Mouse (Mus musculus) adrenal gland, postnatal 36 days (tissue): ENCODE data around the gene C030005K15Rik. TPM values are rescaled to one million over a fixed set of nuclear protein-coding genes. Genes with fewer than 3 reads are reported as not detected.
"Not testable (repeated sequence)": the region's sequence is repeated elsewhere in the genome, so short reads cannot be mapped to it uniquely, and the experiment has no call there.

Experiments used
- DNase-seq, 2 experiments: peaks; one replicate each; pipeline ENCODE4 v3.0.0; 2021; ENCODE audit warnings: mixed read lengths in 1 of 2
- long read RNA-seq, 2 experiments: library from polyadenylated mRNA; stranded (forward); transcript quantifications; one replicate each; pipeline ENCODE4 v2.0.0; 2021; ENCODE audit warnings: borderline sequencing depth in 2 of 2
- total RNA-seq, 2 experiments: library from RNA; stranded (reverse); gene quantifications; 2 replicates each; pipeline ENCODE4 v1.2.3; 2021

Gene C030005K15Rik
- total RNA-seq, result not detected
- long read RNA-seq, experiment 1, result 0 reads
- long read RNA-seq, experiment 2, result 0 reads

DNA sequence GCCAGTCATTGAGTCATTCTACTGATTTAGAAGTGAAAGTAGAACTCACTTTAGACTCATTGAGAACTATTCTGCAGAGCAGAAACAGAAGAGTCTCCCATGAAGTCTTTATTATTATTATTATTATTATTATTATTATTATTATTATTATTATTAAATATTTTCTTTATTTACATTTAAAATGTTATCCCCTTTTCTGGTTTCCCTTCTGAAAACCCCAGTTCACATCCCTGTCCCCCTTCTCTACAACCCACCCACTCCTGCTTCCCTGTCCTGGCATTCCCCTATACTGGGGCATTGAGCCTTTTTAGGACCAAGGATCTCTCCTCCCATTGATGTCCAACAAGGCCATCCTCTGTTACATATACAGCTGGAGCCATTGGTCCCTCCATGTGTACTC is at the start of gene C030005K15Rik:
Gene C030005K15Rik, minus strand, starts transcription at position 101 of the 400 bp plus-strand sequence.
- not testable (repeated sequence) for DNase-seq

DNA sequence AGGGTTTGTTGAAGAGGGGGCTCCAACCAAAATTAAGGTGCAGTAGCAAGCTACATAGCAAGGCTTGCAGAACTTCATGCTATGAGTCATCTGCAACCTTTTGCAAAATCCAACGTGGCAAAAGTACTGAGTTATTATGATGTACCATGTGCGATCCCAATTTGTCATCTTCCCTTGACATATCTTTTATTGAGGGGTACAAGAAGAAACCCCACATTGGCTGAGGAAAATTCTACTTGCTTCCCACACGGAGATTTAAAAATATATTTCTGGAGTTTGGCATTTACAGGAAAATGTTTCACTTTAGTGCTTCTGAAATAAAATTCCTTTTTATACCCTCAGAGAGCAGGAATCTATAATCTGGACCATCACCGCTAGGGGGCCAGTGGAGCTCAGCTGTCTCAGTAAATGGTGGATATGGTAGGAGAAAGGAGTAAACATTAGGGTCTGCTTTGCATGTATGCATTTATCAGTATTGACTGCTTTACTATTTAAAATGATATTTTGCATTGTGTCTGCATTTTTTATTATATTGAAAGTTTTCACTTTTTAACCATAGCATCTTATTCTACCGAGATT is 41.7 kb upstream of the C030005K15Rik start:
- DNase-seq, result no peak

DNA sequence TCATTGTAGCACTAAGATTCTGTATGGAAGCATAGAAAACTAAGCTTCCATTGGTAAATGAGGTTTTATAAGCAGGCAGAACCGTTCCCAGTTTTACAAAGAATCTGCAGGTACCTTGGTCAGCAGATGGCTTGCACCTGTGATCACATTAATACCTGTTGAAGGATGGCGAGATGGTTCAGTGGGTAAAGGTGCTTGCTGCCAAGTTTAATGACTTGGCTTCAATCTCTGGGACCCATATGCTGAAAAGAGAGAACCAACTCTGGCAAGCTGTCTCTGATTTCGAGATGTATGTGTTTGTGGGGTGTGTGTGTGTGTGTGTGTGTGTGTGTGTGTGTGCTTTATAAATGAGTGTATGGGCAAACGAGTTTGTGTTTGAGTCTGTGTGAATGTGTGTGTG is 27.3 kb upstream of the C030005K15Rik start:
- no peak for DNase-seq

DNA sequence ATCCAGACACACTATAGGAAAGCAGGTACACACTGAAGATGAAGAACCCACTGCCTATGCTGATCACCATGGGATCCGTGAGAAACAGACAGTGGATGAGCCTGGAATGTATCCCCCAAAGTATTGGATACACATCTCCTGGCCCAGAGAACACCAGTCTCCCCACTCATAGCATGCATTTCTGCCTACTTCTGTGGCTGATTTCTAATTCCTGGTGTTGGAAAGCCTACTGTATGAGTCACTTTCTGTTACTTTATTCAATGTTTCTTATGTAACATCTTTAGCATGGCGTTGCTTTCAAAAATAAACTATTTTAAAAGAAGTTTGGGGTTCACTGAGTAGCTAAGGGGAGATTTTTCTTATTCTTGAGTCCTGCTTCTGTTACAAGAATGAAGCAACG is 20.7 kb upstream of the C030005K15Rik start:
- no peak for DNase-seq

DNA sequence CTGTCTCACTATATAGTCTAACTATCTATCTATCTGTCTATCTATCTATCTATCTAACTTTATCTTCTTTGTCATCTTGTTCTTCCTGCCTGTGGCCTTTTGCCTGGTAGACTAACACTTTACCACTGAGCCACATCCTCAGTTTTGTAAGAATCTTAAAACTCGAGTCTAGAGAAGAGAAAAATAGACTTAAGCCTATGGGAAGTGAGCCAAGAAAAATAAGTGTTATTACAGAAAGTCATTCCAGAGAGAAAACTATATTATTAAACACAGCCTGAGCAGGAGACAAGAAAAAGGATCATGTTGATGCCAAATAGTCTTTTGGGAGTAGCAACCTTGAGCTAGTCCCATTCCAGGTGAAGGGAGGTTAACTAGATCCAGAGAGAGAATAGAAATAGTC is 626 bp downstream of the C030005K15Rik start:
- no peak for DNase-seq

DNA sequence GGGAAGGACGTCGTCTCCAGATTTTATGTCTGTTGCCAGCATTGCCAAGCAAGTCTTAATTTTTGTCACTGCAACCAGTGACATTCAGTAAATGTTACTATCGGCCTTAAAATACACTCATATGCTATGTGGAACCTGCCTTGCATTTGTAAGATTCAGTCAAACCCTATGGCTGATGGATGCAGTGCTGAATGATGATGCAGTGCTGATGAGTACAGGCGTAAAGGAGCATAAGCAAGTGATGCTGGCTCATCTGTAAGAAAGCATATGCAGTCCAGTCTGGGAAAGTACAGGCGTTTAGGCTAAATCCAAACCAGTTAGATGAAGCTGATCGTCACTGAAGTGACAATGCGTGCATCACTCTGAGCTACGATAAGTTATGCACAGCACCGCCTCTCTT is 3.8 kb downstream of the C030005K15Rik start:
- no peak for DNase-seq

DNA sequence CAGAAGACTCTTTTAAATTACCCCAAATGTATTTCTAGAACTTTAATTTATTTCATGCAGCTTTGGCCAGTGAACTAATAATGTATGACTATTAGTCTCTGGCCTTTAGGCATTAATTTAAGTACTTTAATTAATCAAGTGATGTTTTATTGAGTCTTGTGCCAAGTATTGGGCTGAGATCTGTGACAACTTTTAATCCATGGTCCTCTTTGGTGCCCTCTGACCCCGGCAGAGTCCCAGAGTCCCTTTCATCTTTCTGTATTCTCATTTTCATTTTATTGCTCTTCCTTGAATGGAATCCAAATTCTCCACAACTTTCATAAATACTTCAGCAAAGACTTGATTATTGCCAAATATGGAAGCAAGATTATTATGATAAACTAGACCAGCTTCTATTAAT is 5.9 kb downstream of the C030005K15Rik start:
- no peak for DNase-seq

DNA sequence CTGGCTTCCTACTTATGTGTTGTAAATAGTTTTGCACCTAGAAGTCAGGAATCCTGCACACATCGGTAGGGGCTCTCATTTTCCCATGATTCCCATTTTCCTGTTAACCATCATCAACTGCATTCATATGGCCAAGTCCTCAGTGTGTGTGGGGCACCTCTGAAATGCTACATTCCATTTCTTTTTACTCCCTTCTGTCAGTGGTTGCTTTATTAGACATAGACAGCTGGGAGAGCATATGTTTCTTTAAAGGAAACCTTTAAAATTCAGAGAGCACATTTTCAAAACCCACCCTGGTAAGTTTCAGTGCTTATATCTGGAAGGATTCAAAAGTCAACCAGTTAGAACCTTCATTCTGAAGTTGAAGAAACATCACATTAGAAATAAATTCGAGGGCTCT is 8.5 kb downstream of the C030005K15Rik start:
- DNase-seq, result no peak

DNA sequence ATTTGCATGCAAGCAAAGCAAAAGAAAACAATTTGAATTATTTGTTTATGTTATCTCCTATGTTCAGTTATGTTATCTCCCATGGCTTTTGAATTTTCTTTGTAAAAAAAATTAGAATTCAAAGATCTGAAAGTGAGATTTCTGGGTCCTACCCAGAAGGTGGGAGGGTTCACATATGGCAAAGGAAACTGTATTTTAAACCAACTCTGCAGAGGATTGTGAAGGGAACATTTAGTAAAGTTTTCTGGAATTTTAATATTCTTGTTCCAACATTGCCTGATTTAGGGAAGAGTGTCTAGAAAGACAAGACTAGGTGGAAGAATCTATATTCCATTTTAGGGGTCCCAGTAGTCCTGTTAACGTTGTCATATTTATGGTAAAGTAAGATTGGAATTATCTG is 9.3 kb downstream of the C030005K15Rik start:
- DNase-seq, result no peak

DNA sequence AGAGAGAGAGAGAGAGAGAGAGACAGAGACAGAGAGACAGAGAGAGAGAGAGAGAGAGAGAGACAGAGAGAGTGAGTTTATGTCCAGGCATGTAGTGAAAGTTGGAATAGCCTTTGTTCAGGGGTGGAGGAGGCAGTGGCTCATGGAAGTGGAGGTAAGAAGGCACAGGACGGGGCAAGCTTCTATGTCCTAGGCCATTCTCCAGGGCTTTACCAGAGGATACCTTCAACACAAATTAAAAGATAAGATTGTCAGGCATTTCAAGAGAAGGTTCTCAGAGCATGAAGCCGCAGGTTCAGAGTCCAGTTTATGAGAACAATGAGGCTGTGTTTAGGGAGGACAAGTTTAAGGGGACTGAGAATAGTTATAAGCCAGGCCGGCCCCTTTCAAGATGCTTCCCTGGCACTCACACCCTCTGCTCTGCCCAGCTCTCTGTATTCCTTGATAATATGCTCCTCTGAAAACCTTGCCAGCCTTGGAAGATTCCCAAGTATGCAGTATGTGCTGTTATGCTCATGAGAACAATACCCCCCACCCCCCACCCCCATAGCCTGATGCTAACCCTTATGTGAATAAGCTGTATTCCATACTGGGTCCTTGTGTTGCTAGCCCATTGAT is 11.2 kb downstream of the C030005K15Rik start:
- DNase-seq, result no peak

DNA sequence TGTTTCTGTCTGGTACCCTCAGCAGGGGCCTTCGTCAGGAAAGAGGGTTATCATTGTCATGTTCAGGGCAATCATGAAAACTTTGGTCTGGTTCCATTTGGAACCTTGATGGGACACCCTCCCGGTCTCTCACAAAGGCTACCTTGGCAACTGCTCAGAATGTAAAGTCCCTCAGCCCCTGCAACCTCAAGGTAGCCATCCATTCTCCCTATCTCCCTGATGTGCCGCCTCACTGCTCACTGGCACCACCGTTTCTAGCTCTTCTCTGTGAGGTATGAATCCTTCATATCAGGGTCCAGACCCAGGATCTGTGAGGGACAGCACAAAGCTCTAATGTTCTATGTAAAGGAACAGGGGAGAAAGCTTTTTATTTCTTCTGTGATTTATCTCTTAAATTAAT is 12.0 kb downstream of the C030005K15Rik start:
- DNase-seq, result no peak

DNA sequence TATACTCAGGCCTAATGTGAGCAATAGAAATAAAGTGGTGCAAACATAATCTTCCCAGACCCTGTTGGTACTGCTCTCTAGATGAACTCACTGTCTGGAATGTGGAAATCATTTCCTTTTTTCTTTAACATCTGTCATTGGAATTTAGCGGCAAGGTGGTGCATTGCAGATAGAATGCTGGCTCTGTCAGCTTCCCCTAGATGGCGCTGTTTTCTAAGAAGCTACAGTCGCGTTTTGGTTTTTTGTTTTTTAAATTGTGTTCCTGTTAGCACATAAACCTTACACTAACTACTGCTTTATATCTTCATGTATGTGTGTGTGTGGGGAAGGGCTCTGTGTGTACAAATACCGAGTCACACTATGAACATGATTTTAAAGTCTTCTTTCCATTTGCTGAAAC is 13.9 kb downstream of the C030005K15Rik start:
- peak in 1 of 2 experiments; percentile 25 for DNase-seq

DNA sequence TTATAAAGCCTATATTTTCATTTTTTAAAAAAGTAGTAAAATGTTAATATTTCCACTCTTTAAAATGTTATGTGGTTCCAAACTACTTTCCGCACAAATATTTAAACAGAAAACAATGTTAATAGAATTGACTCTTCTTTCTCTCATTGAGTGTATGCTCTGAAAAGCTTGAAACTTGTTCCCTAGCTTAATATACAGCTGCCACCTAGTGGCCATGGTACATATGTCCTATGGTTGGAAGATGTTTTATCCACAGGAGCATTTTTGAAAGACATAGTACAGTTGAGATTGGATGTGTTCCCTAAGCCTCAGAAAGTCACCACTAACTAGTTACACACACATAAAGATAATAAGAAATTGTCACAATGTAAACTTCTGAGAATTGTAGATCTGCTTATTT is 22.0 kb downstream of the C030005K15Rik start:
- peak; percentile 26 to 62 for DNase-seq

DNA sequence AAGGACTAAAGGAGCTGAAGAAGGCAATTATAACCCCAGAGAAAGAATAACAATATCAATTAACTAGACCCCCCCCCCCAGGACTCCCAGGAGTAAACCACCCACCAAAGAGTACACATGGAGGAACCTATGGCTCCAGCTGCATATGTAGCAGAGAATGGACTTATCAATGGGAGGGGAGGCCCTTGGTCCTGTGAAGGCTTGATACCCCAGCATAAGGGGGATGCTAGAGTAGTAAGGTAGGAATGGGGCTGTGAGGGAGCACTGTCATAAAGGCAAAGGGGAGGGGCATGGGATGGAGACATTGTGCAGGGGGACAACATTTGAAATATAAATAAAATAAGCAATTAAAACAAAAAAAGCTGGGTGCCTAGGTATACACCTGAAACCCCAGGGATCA is 24.2 kb downstream of the C030005K15Rik start:
- no peak for DNase-seq

DNA sequence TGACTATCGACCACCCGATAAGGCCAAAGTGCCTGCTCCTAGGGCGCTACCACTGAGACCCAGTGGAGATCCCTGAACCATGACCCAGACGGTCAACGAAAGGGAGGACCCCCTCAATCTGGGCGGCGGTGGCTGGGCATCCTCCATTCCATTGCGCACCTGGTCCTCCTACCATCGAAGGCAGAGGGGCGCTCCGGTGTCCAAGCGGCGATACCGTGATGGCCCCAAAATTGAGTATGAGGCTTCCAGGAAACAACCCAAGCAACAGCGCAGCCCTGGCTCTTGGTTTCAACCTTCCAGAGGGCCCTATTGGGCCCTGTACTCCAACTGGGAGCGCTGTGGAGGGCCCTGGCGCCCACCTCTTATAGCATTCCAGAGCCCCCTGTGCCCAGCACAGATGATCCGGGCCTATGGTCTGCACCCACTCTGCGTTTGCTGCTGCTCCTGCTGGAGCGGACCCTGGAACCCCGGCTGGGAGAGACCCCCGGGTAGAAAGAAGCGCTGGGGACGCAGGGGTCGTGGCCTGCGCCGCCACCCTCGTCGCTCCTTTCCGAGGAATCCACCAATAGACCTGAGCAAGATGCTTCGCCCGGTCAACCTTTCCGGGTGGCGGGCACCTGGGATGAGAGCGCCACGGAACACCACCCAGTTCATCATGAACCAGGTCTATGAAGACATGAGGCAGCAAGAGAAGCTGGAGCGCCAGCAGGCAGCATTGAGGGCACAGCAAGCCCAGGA is 33.0 kb downstream of the C030005K15Rik start:
- no peak for DNase-seq

DNA sequence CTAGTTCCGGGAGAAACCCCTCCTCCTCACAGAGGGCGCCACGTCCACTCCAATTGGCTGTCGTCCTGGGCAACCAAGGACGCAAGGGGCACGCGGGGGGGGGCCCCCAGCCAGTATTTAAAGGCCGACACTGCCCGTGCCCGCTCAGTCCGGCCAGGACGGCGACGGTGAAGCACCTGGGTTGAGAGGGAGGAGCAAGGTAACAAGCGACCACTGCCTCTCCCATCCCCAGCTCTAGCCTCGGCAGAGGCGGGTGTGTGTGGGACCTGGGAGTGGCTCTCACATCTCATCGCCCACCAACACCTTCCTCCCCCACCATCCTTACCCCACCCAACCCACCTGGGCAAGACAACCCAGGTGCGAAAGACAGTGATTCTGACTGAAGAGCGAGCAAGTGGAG is 33.6 kb downstream of the C030005K15Rik start, which contains the start of gene Ccer1:
Gene Ccer1, plus strand, starts transcription at position 147 of the 400 bp plus-strand sequence.
- no peak for DNase-seq

DNA sequence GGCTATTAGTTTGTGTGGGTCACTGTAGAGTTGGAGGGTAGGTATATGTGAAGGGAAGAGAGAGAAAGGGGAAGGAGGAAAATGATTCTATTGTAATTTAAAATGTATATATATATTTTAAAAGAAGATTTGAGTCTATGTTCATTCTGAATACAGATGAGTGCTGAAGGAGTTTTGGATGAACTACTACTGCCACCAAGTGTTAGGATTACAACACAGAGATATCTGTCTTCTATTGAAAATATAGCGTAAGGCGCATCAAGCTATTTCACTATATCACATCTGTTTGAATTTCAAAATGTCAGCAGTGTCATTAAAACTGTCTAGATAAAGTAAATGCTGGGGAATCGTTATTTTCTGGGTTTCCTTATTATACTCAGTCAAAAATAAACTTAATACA is 37.1 kb downstream of the C030005K15Rik start:
- no peak for DNase-seq

DNA sequence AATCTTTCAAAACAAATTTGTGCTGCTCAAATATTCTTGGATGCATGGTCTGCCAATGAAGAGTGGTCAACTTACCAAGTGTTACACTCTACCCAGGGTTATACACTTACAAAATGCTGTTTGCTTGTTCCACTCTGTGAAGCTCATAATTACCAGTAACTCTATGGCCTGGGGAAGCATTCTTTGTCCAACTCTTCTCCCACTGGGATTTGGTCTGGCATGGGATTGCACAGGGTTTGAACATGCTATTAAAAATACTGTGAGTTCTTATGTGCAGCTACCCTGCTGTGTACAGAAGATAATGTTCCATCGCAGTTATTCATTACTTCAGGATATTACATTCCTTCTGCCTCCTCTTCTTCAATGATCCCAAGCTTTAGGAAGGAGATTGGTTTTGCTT is 39.4 kb downstream of the C030005K15Rik start:
- no peak for DNase-seq

DNA sequence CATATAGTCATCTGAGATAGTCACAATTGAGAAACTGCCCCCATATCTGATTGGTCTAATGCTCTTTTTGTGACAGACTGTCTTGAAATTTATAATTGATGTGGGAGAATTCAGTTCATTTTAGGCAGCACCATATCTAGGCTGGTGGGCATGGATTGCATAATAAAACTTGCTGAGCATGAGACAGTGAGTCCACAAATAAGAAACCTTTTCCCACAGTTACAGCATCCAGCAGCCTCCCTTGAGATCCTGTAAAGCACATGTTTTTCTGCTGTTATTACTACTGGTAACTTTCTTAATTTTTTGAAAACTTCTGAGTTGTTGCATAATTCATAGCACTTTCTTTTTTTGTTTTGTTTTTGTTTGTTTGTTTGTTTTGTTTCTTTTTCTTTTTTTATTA is 43.6 kb downstream of the C030005K15Rik start:
- DNase-seq, result peak in 1 of 2 experiments; percentile 2
